Mouse (Mus musculus) small intestine, adult 2 months (tissue): ENCODE measurements around the gene Tor1aip2.

Experiments
- CTCF ChIP-seq: fragments of 200-500 bp; IDR thresholded peaks from 2 replicates; pipeline ENCODE4 v1.5.1; 2012; ENCODE audit warnings: low read depth, mild to moderate bottlenecking, control low read depth, inconsistent platforms, low read length, moderate library complexity, mixed read lengths; ENCODE audit not compliant: insufficient replicate concordance, insufficient read length; ENCODE audit errors: extremely low read depth
- POLR2A ChIP-seq: fragments of 200-500 bp; IDR thresholded peaks from 2 replicates; pipeline ENCODE4 v1.6.1; 2012; ENCODE audit warnings: low read depth, mild to moderate bottlenecking, control low read depth, inconsistent platforms, low read length, moderate library complexity

GRCm38 (mm10) chr1:156024831-156025503 is 10.2 kb upstream of the Tor1aip2 start:
- TF ChIP-seq POLR2A (no peak), CTCF (no peak)
